Mouse (Mus musculus): ENCODE results near the gene Pnpla2.
"Not testable (repeated sequence)": the region's sequence is repeated elsewhere in the genome, so short reads cannot be mapped to it uniquely, and the experiment has no call there.

The Pnpla2 gene

GRCm38 (mm10) chr7:141432186-141432611 is 22.8 kb upstream of the Pnpla2 start:
- no peak for DNase-seq

- no peak for DNase-seq
Observed at GRCm38 (mm10) chr7:141432741-141433516, 22.1 kb upstream of the Pnpla2 start.

DNA sequence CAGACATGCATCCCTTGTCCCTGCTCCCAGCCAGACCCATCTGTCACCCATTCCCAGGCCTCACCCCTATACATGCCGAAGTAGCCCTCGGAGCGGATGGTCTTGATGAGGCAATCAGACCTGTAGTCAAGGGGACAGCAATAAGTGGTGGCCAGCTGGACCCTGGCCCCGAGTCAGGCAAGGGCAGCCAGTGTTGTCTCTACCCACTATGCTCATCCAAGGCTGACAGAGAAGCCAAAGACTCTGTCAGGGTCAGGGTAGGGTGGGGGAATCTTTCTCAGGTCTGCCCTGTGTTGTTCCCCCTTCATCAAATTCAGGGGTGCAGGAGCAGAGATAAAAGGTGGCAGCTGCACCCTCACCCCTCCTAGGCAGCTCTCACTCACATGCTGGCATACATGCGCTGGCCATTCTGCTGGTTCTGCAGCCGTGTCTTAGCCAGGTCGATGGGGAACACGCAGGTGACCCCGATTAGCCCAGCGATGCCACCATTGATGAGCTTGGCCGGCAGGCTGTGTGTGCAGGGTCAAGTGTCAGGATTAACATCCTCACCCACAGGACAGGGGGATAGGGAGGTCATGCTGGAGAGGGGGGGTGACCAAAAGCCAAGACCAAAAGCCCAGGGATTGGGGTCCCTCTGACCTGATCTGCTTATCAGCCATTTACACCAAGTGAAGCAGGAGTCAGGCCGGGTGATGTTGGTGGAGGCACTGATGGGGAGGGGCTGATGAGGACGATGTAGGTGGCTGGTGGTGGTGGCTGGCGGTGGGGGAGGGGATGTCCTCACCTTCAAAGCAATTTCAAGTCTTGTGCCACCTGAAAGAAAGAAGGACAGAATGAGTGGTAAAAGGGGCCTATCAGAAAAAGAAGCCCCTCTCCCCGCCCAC is 21.2 kb upstream of the Pnpla2 start:
- DNase-seq, result no peak

DNA sequence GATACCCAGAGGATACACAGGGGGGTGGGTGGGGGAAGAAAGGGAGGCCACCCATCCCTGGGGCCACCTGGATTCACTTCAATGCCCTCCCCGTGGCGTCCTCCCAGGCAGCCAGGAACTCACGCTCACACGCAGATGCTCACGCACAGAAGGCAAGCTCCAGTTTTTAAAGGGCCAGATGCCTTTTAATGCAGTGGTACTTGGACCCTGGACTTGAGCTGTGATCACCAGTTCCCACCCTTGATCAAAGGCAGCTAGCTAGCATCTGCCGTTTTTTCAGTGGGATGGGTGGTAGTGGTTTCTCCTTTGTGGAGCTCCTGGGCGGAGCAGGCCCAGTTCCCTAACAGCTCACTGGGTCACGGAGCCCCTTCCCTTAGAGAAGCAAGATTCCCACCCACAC is 20.5 kb upstream of the Pnpla2 start:
- DNase-seq, result peak in 1 of 2 experiments; percentile 65

DNA sequence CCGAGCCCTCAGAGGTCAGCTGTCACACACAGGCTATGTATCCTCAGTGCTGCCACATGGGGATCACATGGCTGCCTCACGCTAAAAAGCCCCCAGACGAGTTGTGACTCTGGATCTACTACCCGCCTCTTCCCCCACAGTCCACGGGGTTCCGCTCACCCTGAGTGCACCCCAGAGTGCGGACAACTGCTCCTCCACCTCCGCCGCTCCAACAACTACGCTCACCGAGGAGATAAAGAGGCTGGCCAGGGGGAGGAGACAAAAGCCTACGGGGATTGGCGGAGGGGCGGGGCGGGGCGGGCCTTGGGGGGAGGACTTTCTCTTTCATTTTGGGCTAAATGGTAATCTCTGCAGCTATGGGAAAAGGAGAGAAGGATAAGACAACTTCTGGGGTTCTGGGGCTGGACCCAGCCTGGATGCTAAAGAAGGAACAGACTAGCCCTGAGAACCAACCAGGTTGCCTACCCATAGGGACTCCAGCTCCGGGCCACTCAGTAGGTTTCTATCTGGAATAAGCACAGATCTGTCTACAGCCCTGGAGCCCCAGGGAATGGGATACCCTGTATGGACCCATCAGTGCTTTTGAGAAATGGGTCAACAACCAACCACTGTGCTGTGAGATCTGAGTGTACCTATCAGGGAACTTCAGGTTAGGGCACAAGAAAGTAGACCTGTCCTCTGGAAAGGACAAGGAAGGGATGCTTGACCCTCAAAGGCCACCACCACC is 19.7 kb upstream of the Pnpla2 start:
- peak; percentile 57 to 65 for DNase-seq

DNA sequence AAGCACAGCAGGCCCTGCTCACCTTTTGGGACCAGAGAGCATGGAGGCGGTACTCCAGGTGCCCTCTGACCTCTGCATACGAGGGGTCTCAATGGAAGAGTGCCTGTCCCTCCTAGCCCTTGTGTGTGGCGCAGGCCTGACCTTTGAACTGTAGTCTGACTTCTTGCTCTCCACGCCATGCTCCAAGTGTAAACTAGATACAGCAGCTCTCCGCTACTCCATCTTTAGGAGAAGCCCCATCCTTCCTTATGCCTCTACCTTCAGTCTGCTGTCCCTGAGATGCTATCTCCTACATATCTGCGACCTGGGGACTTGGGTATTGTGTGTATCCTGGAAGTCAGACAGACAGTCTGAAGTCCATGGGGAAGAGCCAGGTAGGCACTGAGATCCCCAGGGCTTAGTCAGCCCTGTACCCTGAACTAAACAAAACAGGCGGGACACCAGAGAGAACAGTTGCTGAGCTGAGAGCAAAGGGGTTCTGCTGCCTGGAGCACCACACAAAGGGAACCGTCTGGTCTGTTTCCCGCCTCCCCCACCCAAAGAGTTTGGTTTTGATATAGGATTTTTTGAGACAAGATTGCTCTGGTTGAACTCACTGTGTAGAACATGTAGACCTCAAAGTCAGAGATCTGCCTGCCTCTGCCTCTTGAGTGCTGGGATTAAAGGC is 19.0 kb upstream of the Pnpla2 start:
- DNase-seq, result no peak

DNA sequence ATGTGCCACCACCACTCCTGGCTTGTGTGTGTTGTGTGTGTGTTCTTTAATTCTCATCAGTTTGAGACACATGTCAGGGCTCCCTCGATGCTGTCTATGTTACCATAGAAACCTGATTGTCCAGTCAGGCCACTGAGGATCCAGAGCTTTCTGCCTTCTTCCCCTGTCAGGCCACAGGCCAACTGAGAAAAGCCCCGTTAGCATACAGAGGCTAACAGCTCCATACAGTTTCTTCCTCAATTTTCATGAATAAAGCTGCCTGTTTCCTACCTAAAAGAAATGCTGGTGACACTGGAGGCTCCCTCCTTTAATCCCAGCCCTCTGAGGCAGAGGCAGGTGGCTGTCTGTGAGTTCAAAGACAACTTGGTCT is 18.5 kb upstream of the Pnpla2 start:
- no peak for DNase-seq

DNA sequence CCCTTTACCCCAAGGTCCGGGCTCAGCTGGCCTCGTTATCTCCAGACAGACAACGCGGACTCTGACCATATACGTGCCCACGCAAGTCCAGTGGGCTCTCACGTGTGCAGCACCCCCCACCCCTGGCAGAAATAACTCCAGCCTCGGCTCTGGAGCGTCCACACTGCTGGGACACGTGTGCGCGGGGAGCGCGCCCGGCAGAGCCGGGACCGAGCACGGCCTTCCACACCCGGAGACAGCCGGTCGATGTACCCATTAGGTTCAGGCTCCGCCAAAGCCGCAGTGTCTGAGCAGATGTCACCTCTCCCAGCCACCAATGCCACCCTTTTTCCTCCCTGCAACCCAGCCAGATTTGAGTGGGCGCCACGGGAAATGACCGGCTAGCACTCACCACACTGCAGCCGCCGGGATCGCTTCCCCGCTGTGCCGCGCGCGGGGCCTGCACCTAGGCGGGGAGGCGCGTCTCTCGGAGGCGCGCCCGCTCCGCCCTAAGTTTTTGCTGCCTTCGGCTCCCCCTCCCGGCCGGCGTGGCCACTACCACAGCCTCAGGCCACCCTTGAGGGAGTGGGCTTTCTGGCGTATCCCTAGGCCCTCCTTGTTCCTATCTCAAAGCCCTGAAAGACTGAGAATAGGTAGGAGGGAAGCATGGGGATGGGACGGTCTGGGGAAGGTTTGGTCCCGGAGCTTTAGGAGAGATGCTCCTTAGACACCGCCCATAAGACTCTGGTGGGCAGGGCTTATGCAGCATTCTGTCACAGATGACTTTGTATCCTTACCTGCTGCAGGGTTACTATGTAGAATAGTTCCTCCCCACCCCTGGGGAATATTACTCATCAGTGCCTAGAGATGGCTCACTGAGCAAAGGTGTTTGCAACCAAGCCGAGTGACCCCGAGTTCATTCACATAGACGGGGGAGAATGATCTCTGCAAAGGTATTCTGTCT is 17.5 kb upstream of the Pnpla2 start, which contains the start of gene Slc25a22:
TSS of gene Slc25a22 (minus strand) at position 715 of the 943 bp plus-strand sequence.
- DNase-seq, result peak; percentile 87 to 92

DNA sequence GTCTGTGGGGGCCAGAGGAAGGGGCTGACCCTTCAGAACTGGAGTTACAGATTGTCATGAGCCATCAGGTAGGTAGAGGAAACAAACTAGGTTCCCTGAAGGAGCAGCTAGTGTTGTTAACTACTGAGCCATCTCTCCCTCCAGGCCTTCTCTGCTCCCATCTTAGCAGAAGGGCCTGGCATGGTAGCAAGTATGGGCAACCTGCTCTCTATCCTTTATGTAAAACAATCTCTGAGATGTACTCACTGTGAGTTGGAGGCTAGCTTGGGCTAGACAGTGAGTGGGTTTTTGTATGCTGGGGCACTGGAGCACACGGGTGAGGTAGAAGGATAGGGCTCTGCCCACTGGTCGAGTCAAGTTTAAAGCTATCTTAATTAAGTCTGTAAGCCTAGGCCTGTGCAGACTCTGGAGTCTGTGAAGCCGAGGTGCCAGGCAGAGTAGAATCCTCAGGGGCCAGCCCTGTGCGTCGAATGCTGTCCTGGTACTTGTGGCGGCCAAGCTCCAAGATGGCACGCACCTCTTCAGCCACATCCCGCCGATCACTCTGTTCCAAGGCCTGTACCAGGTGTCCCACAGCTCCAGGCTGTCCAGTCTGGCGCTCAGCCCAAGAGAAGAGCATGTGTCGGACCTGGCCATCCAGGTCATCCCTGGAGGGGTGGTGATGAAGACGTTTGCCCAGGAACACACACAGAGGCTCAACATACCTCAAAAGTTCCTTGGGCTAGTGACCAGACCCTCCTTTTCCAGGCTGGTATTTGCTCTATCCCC is 16.6 kb upstream of the Pnpla2 start:
- no peak for DNase-seq

GRCm38 (mm10) chr7:141439140-141439679 is 15.8 kb upstream of the Pnpla2 start:
- no peak for DNase-seq

GRCm38 (mm10) chr7:141439811-141440210 is 15.2 kb upstream of the Pnpla2 start:
- no peak for DNase-seq

DNA sequence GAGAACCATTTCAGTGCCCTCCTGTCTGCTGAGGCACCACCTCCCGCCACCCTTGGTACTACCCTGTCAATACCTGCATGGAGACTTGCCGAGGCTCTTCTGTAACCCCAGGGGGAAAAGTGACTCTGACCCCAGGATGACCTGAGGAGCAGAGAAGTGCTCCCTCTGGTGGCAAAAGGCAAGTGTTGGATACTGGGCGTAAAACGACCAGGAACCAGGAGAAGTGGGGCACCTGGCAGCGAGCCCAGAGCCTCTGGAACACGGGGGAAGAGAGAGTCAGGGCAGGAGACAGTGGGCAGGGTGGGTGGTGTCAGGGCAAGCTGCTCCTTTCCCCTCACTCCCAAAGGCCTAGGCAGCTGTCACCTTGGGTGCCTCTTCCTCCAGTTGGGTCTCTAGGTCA is 14.4 kb upstream of the Pnpla2 start:
- DNase-seq, result peak; percentile 76 to 83

- DNase-seq, result no peak
Observed at GRCm38 (mm10) chr7:141441460-141441859, 13.5 kb upstream of the Pnpla2 start.

GRCm38 (mm10) chr7:141442199-141442598 is 12.8 kb upstream of the Pnpla2 start:
- no peak for DNase-seq

DNA sequence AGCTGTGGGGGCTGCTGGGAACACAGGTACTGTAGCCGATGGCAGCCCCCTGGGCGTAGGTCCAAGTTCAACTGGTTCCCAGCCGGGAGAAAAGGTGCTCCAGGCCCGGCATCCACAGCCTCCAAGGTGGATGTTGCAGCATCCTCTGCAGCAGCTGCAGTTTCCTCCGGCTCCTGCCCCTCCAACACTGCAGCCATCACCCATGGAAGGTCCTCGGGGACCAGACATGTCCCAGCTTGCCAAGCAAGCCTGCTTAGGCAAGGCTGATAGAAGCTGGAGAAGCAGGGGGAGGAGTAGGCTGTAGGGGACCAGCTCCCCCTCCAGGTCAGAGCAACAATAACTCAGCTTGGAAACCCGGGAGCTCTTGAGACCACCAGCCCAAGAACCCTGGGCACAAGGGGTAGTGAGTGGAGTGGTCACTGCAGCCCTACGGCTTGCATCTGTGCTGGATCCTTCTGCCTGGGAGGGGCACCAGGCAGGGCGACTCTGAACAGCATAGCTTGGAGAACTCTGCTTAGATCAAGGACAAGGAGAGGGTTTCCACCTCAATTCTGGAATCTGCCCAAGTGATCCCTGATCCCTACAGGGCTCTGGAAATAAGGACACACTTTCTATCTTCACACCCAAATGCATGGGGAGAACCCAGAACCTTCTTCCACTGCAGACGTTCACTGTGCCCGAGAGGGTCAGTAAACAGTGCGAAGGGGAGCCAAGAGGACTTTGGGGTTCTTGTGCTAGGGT is 11.7 kb upstream of the Pnpla2 start:
- peak in 1 of 2 experiments; percentile 63 for DNase-seq

DNA sequence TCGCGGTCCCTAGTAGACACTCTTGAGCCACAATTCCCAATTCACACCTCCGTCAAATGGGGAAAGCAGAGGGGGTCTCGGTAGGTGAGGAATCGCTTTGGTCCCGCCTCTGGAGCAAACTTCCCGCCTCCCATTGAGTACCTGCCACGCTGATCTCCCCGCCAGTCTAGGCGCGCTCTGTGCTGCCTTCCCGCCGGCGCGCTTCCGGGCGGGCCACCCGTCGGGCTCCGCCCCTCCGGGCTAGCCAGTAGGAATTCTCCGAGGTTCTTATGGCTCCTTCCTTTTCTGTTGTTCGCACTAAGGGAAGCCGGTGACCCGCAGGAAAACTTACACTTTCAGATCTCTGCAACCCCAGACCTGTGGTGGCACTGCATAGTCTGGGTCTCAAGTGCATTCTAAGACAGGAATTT is 11.2 kb upstream of the Pnpla2 start, which contains the start of gene Pidd1:
TSS of gene Pidd1 (minus strand) at position 198 of the 410 bp plus-strand sequence.
- peak; percentile 80 to 87 for DNase-seq

DNA sequence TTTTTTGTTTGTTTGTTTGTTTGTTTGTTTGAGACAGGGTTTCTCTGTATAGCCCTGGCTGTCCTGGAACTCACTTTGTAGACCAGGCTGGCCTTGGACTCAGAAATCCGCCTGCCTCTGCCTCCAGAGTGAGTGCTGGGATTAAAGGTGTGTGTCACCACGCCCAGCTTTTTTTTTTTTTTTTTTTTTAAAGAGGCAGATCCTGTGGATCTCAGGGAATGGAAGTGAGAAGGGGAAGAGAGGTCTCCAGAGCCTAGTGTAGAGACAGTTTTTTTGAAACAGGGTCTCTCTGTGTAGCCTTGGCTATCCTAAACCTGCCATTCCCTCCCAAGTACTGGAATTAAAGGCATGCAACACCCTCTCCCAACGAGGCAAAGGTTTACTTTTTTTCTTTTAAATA is 8.6 kb upstream of the Pnpla2 start:
- DNase-seq, result not testable (repeated sequence)

- DNase-seq, result peak; percentile 94 to 97
Observed at GRCm38 (mm10) chr7:141447110-141447991, 7.6 kb upstream of the Pnpla2 start, which contains the start of gene Rplp2. Rplp2 (plus strand) TSS chr7:141447370.
